Mouse (Mus musculus) CH12.LX (cell line): ENCODE data around the gene Cachd1. TPM values are rescaled to one million over a fixed set of nuclear protein-coding genes. Genes with fewer than 3 reads are reported as not detected.

ENCODE experiments used
- DNase-seq: peaks from one replicate; pipeline ENCODE4 v3.0.0-alpha.2; 2013; ENCODE audit errors: extremely low read depth
- H3K27ac ChIP-seq: 2 replicates; pipeline ENCODE4 v1.5.1; 2012; ENCODE audit warnings: low read depth, mild to moderate bottlenecking, control low read depth, moderate library complexity; ENCODE audit not compliant: insufficient read depth
- H3K27me3 ChIP-seq: replicated peaks from 2 replicates; pipeline ENCODE3; 2012; ENCODE audit warnings: inconsistent platforms
- H3K36me3 ChIP-seq, 2 experiments: replicated peaks in 1 of 2; 2 replicates each; pipeline versions ENCODE3 to v1.6.1; 2012; ENCODE audit warnings: inconsistent platforms in 1 of 2, low read length in 1 of 2, mild to moderate bottlenecking in 1 of 2, mixed read lengths in 1 of 2, moderate library complexity in 1 of 2; ENCODE audit not compliant: control insufficient read depth in 1 of 2, insufficient read depth in 1 of 2
- H3K4me1 ChIP-seq, 2 experiments: 2 replicates each; pipeline ENCODE4 v1.6.1; 2012; ENCODE audit warnings: inconsistent platforms in 1 of 2, moderate library complexity in 1 of 2; ENCODE audit not compliant: insufficient read depth in 2 of 2, control insufficient read depth in 1 of 2
- H3K4me2 ChIP-seq: 2 replicates; pipeline ENCODE4 v1.6.1; 2012; ENCODE audit warnings: low read depth, mild to moderate bottlenecking, control low read depth; ENCODE audit not compliant: poor library complexity, insufficient read depth, severe bottlenecking
- H3K4me3 ChIP-seq, 3 experiments: fragments of 150-350 bp in 1 of 3; sonication (generic) in 1 of 3; replicated peaks in 1 of 3; 2 replicates each; pipeline versions ENCODE3 to v1.5.1; 2011 to 2012; ENCODE audit warnings: low read depth in 2 of 3, low read length in 2 of 3, mild to moderate bottlenecking in 2 of 3, moderate library complexity in 2 of 3, control low read depth in 1 of 3, improper control_type of control experiment in 1 of 3, inconsistent platforms in 1 of 3, mixed read lengths in 1 of 3; ENCODE audit not compliant: poor library complexity in 1 of 3
- H3K79me2 ChIP-seq: replicated peaks from 2 replicates; pipeline ENCODE4 v1.6.1; 2012; ENCODE audit warnings: mild to moderate bottlenecking, moderate library complexity; ENCODE audit not compliant: control insufficient read depth, poor library complexity, insufficient read depth, severe bottlenecking; ENCODE audit errors: extremely low read depth
- H3K9ac ChIP-seq: 2 replicates; pipeline ENCODE4 v1.6.1; 2012; ENCODE audit warnings: low read depth, mild to moderate bottlenecking, control low read depth, moderate library complexity; ENCODE audit not compliant: insufficient read depth
- H3K9me3 ChIP-seq: replicated peaks from 2 replicates; pipeline ENCODE3; 2012; ENCODE audit warnings: low read length, inconsistent platforms, mixed read lengths
- CHD1 ChIP-seq: IDR thresholded peaks from 2 replicates; pipeline ENCODE4 v1.6.1; 2012; ENCODE audit warnings: low read depth, low read length, improper control_type of control experiment, inconsistent platforms
- CTCF ChIP-seq, 2 experiments: IDR thresholded peaks in 1 of 2; conservative IDR thresholded peaks in 1 of 2; 2 replicates each; pipeline ENCODE4 v1.5.1; 2011 to 2012; ENCODE audit warnings: low read depth in 2 of 2, low read length in 2 of 2, improper control_type of control experiment in 1 of 2, inconsistent platforms in 1 of 2, mild to moderate bottlenecking in 1 of 2, moderate library complexity in 1 of 2
- E2F4 ChIP-seq: IDR thresholded peaks from 2 replicates; pipeline ENCODE4 v1.6.1; 2011; ENCODE audit warnings: low read depth, low read length, improper control_type of control experiment; ENCODE audit not compliant: insufficient replicate concordance
- IRF4 ChIP-seq: IDR thresholded peaks from 2 replicates; pipeline ENCODE4 v1.6.1; 2014; ENCODE audit warnings: low read depth, mild to moderate bottlenecking, inconsistent platforms, low read length, improper control_type of control experiment
- JUN ChIP-seq: IDR thresholded peaks from 2 replicates; pipeline ENCODE4 v1.6.1; 2011; ENCODE audit warnings: low read depth, mild to moderate bottlenecking, low read length, improper control_type of control experiment, moderate library complexity; ENCODE audit not compliant: insufficient read depth
- JUND ChIP-seq: conservative IDR thresholded peaks from 2 replicates; pipeline ENCODE4 v1.6.1; 2011; ENCODE audit warnings: low read depth, low read length, improper control_type of control experiment
- MAX ChIP-seq: IDR thresholded peaks from 2 replicates; pipeline ENCODE4 v1.6.1; 2011; ENCODE audit warnings: low read length, improper control_type of control experiment
- MEF2A ChIP-seq: IDR thresholded peaks from 2 replicates; pipeline ENCODE4 v1.6.1; 2014; ENCODE audit warnings: low read depth, mild to moderate bottlenecking, inconsistent platforms, low read length, improper control_type of control experiment, borderline replicate concordance
- MXI1 ChIP-seq: IDR thresholded peaks from 2 replicates; pipeline ENCODE4 v1.6.1; 2011; ENCODE audit warnings: mild to moderate bottlenecking, low read depth, low read length, improper control_type of control experiment
- MYC ChIP-seq: IDR thresholded peaks from 2 replicates; pipeline ENCODE4 v1.6.1; 2011; ENCODE audit warnings: low read depth, mild to moderate bottlenecking, improper control_type of control experiment, low read length
- NELFE ChIP-seq: IDR thresholded peaks from 2 replicates; pipeline ENCODE4 v1.6.1; 2011; ENCODE audit warnings: low read depth, low read length, improper control_type of control experiment
- NRF1 ChIP-seq: IDR thresholded peaks from 2 replicates; pipeline ENCODE4 v1.6.1; 2014; ENCODE audit warnings: low read depth, mild to moderate bottlenecking, inconsistent platforms, low read length, improper control_type of control experiment, moderate library complexity
- RAD21 ChIP-seq: IDR thresholded peaks from 2 replicates; pipeline ENCODE4 v1.6.1; 2011; ENCODE audit warnings: low read depth, mild to moderate bottlenecking, low read length, improper control_type of control experiment, moderate library complexity
- SIN3A ChIP-seq: IDR thresholded peaks from 2 replicates; pipeline ENCODE4 v1.6.1; 2012; ENCODE audit warnings: low read length, improper control_type of control experiment, inconsistent platforms
- UBTF ChIP-seq: IDR thresholded peaks from 2 replicates; pipeline ENCODE4 v1.6.1; 2012; ENCODE audit warnings: low read depth, mild to moderate bottlenecking, inconsistent platforms, low read length, improper control_type of control experiment, moderate library complexity
- USF1 ChIP-seq: IDR thresholded peaks from 2 replicates; pipeline ENCODE4 v1.6.1; 2014; ENCODE audit warnings: low read depth, mild to moderate bottlenecking, inconsistent platforms, low read length, improper control_type of control experiment
- ZC3H11A ChIP-seq: IDR thresholded peaks from 2 replicates; pipeline ENCODE4 v1.6.1; 2012; ENCODE audit warnings: low read depth, mild to moderate bottlenecking, inconsistent platforms, low read length, improper control_type of control experiment
- ZKSCAN1 ChIP-seq: IDR thresholded peaks from 2 replicates; pipeline ENCODE4 v1.6.1; 2012; ENCODE audit warnings: low read depth, inconsistent platforms, low read length, improper control_type of control experiment, borderline replicate concordance
- ZMIZ1 ChIP-seq: IDR thresholded peaks from 2 replicates; pipeline ENCODE4 v1.6.1; 2012; ENCODE audit warnings: low read depth, mild to moderate bottlenecking, inconsistent platforms, low read length, improper control_type of control experiment
- ZNF384 ChIP-seq: IDR thresholded peaks from 2 replicates; pipeline ENCODE4 v1.6.1; 2012; ENCODE audit warnings: low read depth, low read length, improper control_type of control experiment, inconsistent platforms
- dilution Hi-C: fragments of 300-500 bp; cut with MboI; formaldehyde crosslinking; loops from 2 replicates; pipeline ENCODE4 v1.14.3; 2020; ENCODE audit warnings: low sequenced_read_pairs; ENCODE audit not compliant: extremely low pct_unique_long_range_greater_than_20kb, extremely low pct_ligation_motif_present
- in situ Hi-C: fragments of 300-500 bp; cut with MboI; formaldehyde crosslinking; loops from 3 replicates; pipeline ENCODE4 v1.14.3; 2019; ENCODE audit warnings: low sequenced_read_pairs, low pct_ligation_motif_present, low pct_unique_long_range_greater_than_20kb, mixed read lengths
- polyA plus RNA-seq: library from polyadenylated mRNA; unstranded; fragments of >175 nt; gene quantifications from 2 replicates; pipeline ENCODE4 v1.2.1, GENCODE M21; 2012; ENCODE audit warnings: low read depth; ENCODE audit not compliant: insufficient read length
- total RNA-seq, 2 experiments: library from RNA; depleted of rRNA; stranded (reverse); fragments of 300-350 nt in 1 of 2; fragments of >200 nt in 1 of 2; gene quantifications; 2 replicates each; pipeline ENCODE4 v1.2.3; 2012 to 2014

Gene Cachd1
- total and polyA plus RNA-seq, 3 experiments = 0.13 to 0.24 (median 0.20) TPM

GRCm38 (mm10) chr4:100963796-100964195 is 187.3 kb downstream of the Cachd1 start:
- Histone ChIP-seq H3K27me3 (peaks cover 6% of the 10 kb centered on the region), H3K36me3 (no peaks in the 10 kb centered on the region), H3K4me1 (no peaks in the 10 kb centered on the region), H3K9ac (no peak overlapping the region), H3K4me2 (no peak overlapping the region), H3K4me3 (no peak overlapping the region), H3K79me2 (no peaks in the 10 kb centered on the region), H3K9me3 (no peaks in the 10 kb centered on the region), H3K27ac (no peak overlapping the region)
- no peak for DNase-seq
- dilution Hi-C loops = no loop called here
- in situ Hi-C loops = no loop called here
- no peak for TF ChIP-seq NRF1
- TF ChIP-seq JUN = no peak
- TF ChIP-seq CHD1 = no peak
- TF ChIP-seq IRF4 = no peak
- no peak for TF ChIP-seq ZMIZ1

GRCm38 (mm10) chr4:100967703-100968392 is 191.4 kb downstream of the Cachd1 start:
- Histone ChIP-seq H3K27me3 (peaks cover 1% of the 10 kb centered on the region), H3K36me3 (no peaks in the 10 kb centered on the region), H3K4me3 (no peak overlapping the region), H3K9me3 (no peaks in the 10 kb centered on the region), H3K4me2 (no peak overlapping the region), H3K4me1 (no peaks in the 10 kb centered on the region), H3K79me2 (no peaks in the 10 kb centered on the region), H3K27ac (no peak overlapping the region), H3K9ac (no peak overlapping the region)
- DNase-seq = no peak
- dilution Hi-C loops = no loop called here
- TF ChIP-seq MAX (no peak), RAD21 (no peak), MYC (no peak), SIN3A (no peak), MEF2A (no peak), MXI1 (no peak)
- in situ Hi-C loops = no loop called here

GRCm38 (mm10) chr4:100973641-100974454 is 197.4 kb downstream of the Cachd1 start:
- Histone ChIP-seq H3K79me2 (no peaks in the 10 kb centered on the region), H3K4me2 (no peak overlapping the region), H3K27me3 (no peaks in the 10 kb centered on the region), H3K4me1 (no peaks in the 10 kb centered on the region), H3K9ac (no peak overlapping the region), H3K27ac (no peak overlapping the region), H3K4me3 (no peak overlapping the region), H3K36me3 (no peaks in the 10 kb centered on the region), H3K9me3 (no peaks in the 10 kb centered on the region)
- in situ Hi-C loops (no loop called here), dilution Hi-C loops (no loop called here)
- no peak for DNase-seq
- TF ChIP-seq CTCF (conservative IDR thresholded peaks at IDR 0.05 in 1 of 2, IDR thresholded peaks at IDR 0.05 in 1 of 2; ENCODE audit: low read depth in 2 of 2, low read length in 2 of 2) (no peak), ZNF384 (no peak), UBTF (no peak), JUND (no peak), E2F4 (no peak), NELFE (no peak), ZKSCAN1 (no peak), ZC3H11A (no peak), USF1 (no peak)
